Mouse (Mus musculus): ENCODE results near the gene Smarcc1.

The Smarcc1 gene

DNA sequence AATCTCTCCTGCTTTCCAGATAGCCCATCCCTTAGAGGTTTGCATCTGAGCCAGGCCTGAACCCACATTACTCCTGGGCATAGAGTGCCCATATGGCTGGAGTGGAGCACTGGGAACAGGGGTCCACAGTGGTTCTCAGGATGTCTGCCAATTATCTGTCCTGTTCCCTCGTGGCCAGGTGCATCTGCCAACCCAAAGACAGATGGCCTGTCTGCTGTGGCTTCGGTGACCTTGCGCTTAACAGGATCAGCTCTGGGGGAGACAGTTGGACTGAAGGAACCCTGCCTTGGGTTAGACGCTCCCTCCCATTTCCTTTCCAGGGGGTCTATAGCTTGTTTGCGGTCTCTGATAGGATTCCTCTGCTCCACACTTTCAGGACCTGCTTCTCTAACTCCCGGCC lies 141.1 kb downstream of the Smarcc1 start:
- in situ Hi-C loops (cut with MboI; ENCODE audit: low pct_unique_long_range_greater_than_20kb in 1 of 2, low sequenced_read_pairs in 2 of 2, unreplicated experiment in 1 of 2): no loop called here

DNA sequence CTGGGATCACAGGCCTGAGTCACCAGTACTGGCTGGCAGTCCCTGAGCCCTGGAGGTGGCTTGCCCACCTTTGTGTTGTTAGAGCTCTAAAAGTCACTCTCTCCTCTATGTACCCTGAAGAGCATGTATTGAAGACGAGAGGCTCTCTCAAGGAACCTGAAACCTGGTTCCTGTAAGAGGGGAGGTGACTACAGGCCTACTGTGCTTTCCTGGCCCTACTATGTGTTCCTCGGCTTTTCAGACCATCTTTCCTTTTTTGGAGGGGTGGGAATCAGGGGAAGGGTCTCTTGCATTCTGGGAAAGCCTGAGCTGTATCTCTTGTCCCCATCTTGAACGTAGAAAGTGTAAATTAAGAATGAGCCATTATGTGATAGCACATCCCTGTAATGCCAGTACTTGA lies 141.6 kb downstream of the Smarcc1 start:
- in situ Hi-C loops (cut with MboI; ENCODE audit: low pct_unique_long_range_greater_than_20kb in 1 of 2, low sequenced_read_pairs in 2 of 2, unreplicated experiment in 1 of 2): no loop called here

DNA sequence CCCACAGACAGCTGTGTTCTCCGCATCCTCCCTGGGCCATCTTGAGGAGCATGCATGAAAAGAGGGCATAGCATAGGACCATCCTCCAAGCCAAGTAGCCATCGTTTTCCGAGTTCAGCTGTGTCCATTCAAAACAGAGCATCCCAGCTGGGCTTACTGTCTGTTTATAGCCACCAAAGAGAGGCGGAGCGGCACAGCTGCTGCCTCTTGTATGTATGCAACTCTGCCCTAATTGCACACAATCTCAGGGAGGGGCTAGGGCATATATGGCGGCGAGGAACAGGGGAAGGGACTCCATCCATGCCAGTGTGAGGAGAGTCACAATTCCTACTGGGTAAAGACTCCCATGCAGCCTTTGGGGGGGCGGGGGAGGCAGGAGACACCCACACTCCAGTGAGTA lies 145.7 kb downstream of the Smarcc1 start:
- in situ Hi-C loops (cut with MboI; ENCODE audit: low pct_unique_long_range_greater_than_20kb in 1 of 2, low sequenced_read_pairs in 2 of 2, unreplicated experiment in 1 of 2): no loop called here

GRCm38 (mm10) chr9:110264991-110265390 lies 147.5 kb downstream of the Smarcc1 start:
- in situ Hi-C loops (cut with MboI; ENCODE audit: low pct_unique_long_range_greater_than_20kb in 1 of 2, low sequenced_read_pairs in 2 of 2, unreplicated experiment in 1 of 2): no loop called here

GRCm38 (mm10) chr9:110268416-110268815 lies 150.9 kb downstream of the Smarcc1 start:
- in situ Hi-C loops (cut with MboI; ENCODE audit: low pct_unique_long_range_greater_than_20kb in 1 of 2, low sequenced_read_pairs in 2 of 2, unreplicated experiment in 1 of 2): no loop called here

DNA sequence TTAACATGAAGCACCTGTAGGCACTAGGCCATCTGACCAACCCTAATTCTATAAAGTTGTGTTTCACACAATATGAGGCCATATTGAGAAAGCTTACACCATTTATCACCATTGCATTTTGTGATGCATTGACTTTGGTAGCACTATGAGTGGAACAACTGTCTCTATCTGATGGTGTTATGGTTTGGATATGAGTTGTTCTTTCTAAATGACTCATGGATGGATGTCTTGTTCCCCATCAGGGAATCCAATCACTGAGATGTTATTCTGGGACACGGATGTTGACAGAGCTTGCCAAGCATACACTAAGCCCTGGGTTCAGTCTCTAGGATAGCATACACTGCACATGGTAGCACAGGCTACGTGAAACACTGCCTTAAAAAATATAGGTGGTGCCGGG lies 154.8 kb downstream of the Smarcc1 start:
- in situ Hi-C loops (cut with MboI; ENCODE audit: low pct_unique_long_range_greater_than_20kb in 1 of 2, low sequenced_read_pairs in 2 of 2, unreplicated experiment in 1 of 2): no loop called here

GRCm38 (mm10) chr9:110273507-110273906 lies 156.0 kb downstream of the Smarcc1 start:
- in situ Hi-C loops (cut with MboI; ENCODE audit: low pct_unique_long_range_greater_than_20kb in 1 of 2, low sequenced_read_pairs in 2 of 2, unreplicated experiment in 1 of 2): no loop called here

DNA sequence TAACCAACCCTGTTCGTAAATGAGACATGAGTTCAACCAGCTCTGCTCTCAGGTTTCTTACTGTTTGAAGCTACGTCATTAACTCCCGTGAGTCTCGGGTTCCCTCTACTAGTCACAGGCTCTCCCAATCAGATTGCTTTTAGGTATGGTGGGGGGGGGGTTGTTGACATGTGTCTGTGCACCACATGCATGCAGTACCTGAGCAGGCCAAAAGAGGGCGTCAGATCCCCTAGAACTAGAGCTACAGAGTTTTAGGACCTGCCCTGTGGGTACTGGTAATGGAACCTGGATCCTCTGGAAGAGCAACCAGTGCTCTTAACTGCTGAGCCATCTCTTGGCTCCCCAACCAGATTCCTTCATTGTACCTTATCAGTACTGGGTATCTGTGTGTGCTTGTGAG lies 158.4 kb downstream of the Smarcc1 start:
- in situ Hi-C loops (cut with MboI; ENCODE audit: low pct_unique_long_range_greater_than_20kb in 1 of 2, low sequenced_read_pairs in 2 of 2, unreplicated experiment in 1 of 2): no loop called here

DNA sequence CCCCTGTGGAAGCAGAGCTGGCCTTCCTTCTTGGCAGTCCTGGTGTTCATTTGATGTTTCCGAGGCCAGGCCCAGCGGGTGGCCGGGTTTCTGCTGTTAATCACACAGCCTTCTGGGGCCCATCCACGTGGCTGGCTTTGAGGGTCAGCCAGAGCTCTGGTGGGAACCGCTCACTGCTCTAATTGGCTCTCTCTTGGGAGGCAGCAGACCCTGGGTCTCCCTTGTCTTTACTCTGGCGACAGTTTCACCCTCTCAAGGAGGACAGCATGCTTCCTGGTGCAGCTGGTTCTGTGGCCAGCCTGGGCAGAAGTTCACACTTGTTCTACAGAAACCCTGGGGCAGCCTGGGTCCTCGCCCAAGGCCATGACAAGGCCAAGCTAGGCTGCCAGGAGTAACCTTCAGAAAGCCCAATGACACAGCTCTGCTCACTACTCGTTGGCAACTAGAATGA lies 159.9 kb downstream of the Smarcc1 start:
- in situ Hi-C loops (cut with MboI; ENCODE audit: low pct_unique_long_range_greater_than_20kb in 1 of 2, low sequenced_read_pairs in 2 of 2, unreplicated experiment in 1 of 2): no loop called here

DNA sequence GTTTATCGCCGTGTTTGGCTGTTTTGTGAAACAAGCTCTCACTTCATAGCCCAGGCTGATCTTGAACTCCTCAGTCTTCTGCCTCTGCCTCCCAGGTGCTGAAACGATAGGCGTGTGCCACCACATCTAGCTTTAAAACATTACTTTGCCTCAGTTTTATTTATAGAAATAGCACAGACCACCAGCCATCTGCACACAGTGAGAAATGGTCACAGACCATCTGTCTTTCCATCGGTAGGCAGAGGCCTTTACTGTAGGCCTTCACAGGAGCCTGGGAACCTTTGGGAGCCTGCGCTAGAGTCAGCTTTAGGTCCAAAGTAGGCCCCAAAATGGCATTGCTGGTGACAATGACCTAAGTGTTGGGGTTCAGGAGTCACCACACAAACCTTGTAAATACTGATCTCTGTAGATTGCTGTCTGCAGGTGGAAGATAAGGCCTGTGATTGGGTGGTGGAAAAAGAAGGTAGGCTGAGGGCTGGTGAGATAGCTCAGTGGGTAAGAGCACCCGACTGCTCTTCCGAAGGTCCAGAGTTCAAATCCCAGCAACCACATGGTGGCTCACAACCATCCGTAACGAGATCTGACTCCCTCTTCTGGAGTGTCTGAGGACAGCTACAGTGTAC lies 166.7 kb downstream of the Smarcc1 start:
- in situ Hi-C loops (cut with MboI; ENCODE audit: low pct_unique_long_range_greater_than_20kb in 1 of 2, low sequenced_read_pairs in 2 of 2, unreplicated experiment in 1 of 2): no loop called here

DNA sequence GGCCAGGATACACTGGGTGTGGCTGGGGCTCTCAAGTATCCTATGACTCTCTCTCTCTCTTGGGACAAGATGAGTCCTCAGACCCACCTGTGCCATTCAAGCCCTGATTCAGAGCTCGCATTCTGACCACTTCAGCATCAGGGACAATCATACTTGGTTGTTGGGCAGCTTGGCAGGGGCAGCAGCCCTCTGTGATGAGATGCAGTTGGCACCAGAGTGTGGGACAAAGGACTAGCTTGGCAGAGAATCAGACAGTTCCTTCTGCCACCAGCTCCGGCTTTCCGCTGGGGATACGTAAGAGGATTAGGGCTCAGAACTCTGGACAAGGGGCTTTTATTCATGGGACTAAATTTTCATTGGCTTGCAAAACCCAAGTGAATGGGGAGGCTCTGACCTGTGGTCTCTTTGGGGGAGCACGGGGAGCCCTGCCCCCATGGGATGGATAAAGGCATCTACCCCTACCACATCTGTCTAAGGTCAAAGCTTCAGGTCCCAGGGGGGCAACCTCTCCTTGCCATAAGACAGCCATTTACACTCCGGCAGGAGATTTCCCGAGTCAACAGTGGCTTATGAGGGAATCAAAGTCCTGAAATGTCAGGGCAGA lies 169.9 kb downstream of the Smarcc1 start:
- in situ Hi-C loops (cut with MboI; ENCODE audit: low pct_unique_long_range_greater_than_20kb in 1 of 2, low sequenced_read_pairs in 2 of 2, unreplicated experiment in 1 of 2): no loop called here
